Mouse (Mus musculus) inflammation-experienced regulatory T-cells, adult 6 months (primary cell): ENCODE measurements at regions not wholly inside any gene's neighbourhood (a gene's known extent, or its start where the extent isn't known, plus 50 kb on each side); places are given as distances from the start of the nearest gene placed in this dataset.

ENCODE experiments used
- ATAC-seq: one replicate; pipeline ENCODE4 v1.8.0; 2017

DNA sequence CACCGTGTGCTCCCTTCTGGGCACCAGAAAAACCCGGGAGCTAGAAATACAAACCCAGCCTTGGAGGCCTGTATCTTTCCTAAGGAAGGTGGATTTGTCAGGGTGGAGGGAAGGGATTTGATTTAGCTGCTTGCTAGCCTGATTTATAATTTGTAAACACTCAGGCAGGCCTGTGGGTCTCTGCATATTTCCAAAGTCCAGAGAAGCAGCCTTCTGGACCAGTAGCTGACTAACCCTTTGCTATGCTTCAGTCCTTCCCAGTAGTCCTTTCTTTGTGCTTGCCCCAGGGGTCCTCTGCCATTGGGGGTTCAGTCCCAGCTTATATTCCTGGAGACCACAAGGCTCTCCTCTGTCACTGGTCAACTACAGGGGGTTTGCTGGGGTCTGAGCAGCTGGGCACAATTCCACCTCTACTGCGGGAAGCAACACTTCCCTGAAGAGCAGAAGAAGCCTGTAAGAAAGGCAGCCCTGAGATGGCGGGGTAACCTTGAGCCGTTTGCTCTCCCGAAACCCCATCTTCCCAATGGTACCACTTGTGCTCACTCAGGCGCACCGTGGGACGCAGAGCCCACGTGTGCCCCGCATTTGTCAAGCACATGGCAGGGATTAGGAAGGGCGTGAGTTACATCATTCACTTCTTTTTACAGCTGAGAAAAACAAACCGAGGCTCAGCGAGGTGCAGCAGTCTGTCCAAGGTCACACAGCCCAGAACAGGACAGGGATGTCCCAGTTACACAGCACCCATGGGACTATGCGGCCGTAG lies 85.7 kb downstream of the 1700001O22Rik start:
- no peak for ATAC-seq

DNA sequence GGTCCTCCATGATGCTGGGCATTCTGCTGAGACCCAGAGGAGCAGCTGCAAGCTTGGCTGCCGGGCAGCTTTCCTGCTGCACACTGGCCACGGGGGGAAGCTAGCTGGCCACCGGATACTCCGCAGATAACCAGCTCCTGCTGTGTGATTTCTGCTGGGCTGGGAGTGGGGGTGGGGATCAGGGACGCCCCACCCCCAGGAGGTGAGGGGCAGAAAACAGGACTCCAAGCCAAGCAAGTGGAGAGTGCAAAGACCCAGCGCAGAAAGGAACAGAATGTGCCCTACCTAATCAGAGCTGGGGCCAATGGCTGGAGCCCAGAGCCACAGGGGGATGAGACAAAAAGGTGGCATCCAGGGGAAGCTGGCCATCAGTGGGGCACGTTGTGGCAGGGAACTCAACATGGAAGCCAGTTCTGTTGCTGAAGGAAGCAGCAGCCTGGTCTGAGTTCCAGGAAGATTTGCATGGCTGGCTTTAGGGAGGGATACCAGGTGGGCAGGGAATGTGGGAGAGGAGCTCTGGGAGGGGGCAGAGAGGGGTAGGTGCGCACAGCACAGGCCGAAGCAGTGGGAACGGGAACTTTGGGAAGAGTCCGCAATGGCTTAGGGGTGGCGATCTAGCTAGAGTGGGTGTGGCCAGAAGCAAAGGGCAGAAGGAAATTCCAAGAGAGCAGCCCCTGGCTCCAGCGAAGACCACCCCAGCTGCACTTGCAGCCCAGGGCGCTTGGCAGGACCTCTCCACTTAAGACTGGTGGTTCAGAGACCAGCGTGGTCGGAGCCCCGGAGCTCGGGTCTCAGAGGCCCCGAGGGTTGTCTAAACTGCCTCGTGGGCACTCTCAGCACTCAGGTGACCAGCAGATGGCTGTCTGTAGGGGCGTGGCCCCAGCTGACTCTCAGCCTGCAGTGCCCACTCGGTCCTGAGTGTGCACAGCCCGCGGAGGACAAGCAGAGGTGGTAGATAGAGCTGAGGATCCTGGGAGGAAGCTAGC lies 86.6 kb downstream of the 1700001O22Rik start:
- no peak for ATAC-seq

DNA sequence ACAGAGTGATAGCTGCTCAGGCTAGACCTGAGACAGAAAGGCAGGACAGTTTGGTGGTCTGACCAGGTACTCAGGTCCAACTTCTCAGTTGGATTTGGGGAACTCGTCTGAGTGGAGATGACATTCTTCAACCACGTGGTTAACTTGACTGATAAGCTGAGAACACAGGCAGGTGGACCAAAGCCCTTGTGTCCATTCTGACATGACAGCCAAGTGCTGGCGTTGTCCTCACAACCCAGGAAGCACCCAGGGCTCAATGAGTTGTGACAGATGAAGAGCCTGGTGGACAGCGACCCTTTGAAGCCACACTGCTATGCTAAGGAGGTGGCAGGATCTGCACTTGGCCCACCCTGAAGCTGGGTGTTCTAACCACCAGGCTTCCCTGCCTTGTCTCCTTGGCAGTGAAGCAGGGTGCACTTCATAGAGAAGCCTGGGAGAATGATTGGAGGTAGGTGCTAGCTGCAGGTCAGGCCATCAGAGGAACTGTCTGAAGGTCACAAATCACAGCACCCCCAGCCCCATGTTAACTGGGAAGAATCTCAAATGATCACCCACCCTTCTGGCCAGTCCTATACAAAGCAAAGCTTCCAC lies 87.6 kb downstream of the 1700001O22Rik start:
- ATAC-seq = no peak

DNA sequence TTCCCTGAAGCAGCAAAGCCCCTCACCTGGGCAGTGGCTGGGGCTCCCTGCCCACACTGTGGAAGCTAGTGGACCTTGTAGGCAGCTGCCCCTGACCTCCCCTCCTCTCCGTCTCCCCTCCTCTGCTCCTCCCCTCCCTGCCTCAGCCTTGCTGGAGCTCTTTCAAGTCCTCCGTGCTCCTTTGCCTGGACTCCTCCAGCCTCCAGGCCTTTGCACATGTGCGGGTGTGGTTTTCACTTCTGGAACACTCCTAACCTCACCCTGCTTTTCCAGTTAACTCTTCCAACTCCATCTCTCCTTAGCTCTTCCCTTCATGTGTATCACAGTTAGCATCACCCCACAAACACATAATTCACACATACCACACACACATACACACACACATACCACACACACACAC lies 89.9 kb downstream of the 1700001O22Rik start:
- no peak for ATAC-seq

DNA sequence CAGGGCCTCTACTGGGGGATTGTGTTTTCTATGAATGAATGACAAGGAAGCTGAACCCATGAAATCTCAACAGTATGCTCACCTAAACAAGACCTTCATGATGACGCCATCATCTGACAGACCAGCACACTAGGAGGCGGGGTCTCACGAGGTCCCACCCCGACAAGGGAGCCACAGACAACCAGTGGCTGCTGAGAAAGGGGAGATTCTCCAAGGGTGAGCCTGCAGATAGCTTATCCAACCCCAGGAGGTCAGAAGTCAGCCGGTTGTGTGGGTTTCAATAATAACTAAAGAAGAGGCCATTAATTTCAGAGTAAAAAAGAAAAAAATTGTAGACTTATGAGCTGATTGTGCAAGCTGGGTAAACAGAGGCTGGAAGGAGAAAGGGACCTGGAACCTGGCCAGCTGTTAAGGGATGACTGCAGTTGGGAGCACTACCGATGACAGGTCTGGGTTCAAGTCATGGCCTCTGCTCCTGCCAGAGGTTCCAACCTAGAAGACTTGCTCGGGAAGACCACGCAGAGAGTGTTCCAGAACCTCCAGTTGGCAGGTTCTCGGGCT lies 90.5 kb downstream of the 1700001O22Rik start:
- ATAC-seq = no peak

DNA sequence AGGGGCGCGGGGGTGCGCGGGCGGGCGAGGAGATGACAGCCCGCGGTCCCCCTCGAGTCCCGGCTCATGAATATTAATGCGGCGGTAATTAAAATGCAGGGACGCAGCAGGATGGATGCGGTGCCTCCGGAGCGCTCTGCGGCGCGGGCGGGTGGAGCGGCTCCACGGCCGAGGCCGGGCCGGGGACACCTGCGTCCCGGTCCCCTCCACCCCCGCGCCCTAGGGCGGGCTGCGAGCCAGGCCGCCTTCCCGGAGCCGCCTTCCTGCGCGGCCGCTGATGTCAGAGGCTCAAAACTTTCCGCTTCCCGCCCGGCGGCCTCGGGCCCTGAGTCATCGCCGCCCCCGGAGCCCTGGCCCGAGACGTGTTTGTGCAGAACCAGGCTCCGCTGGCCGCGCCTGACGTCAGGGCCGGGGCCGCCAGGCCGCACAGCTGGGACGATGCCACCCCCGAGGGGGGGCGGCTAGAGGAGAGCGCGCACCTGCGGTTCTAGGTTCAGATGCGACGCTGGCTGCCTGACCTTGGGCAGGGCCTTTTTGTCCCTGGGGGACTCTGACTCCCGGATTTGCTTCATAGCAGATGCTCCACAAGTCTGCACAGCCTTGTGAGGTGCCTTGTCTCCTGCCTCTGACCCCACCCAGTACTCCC lies 91.5 kb downstream of the 1700001O22Rik start:
- ATAC-seq = peak; percentile 82

DNA sequence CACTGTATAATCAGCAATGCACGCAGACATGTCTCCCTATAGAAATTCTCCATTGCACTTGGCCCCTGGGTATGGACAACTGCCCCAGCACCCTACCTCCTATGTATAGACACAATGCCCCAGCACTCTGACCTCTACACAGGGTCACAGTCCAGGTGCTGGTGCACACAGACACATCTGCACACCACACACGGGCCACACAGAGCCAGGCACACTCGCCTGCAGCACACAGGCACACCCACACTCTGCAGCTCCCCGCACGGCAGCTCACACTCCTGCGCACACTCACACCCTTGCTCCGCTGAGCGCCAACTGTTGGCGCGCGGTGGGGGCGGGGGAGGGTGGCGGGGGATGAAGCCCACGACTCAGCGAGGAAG lies 92.0 kb downstream of the 1700001O22Rik start:
- no peak for ATAC-seq

DNA sequence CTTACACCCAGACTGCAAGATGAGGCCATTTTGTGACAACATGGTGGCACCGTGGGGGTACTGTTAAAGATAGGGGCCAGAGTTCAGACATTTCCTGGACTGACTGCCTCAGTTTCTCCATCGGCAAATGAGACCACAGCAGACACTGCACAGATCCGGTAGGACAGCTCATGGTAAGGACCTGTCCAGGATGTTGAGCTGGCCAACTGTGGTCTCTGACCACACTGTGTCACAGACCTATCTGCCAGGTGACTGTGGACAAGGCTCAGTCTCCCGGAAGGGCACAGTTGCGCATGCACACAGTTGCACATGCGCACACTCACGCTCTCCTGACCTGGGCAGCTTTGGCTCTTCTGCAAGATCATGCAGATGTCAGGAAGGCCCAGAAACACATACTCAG lies 92.6 kb downstream of the 1700001O22Rik start:
- no peak for ATAC-seq

DNA sequence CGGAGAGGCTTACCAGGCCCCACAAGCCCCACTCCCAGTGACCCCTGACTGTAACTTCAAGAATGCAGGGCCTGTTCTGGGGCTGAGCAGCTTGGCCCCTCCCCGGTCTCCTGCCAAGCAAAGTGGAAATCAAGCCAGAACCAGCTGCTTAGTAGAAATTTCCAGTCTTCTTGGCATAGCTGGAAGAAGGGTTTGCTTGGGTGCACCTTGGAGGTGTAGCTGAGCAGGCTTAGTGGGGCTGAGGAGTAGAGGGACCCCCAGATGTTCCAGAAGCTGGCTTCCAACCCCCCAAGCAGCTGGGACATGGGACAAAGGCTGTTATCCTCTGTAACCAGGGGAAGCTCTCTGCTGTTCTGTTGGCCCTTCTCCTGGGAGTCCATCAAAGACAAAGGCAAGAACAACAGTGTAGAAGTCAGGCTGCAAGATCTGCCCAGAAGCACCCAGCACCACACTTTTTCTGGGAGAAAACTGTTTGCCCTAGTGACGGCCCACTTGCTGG lies 94.0 kb downstream of the 1700001O22Rik start:
- ATAC-seq = no peak

DNA sequence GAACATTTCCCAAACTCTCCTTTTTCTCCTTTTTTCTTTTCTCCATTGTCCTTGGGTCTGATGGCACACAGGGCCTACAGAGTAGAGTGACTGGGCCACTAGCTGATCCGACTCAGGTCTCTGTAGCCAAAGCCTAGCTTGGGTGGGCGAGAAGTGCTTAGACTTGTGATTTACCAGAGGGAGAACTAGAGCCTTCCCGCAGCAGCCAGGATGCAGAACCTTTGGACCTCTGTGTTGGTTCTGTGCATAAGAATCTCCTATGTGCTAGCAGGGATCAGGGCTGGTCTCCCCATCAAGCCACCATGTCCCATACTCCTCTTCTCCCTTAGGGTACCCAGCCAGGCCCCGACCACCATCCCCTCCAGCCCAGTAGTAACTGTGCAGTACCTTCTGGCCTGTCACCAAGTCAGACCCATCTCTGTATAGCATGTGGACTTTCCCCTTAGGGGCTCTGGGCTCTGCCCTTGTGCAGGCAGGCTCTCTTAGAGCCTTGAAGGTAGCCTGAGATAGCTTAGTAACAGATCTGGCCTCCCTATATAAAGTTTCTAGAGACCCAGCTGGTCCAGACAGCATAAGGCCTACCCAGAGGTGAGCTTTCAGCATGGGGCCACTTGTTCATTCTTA lies 94.6 kb downstream of the 1700001O22Rik start:
- ATAC-seq = no peak

DNA sequence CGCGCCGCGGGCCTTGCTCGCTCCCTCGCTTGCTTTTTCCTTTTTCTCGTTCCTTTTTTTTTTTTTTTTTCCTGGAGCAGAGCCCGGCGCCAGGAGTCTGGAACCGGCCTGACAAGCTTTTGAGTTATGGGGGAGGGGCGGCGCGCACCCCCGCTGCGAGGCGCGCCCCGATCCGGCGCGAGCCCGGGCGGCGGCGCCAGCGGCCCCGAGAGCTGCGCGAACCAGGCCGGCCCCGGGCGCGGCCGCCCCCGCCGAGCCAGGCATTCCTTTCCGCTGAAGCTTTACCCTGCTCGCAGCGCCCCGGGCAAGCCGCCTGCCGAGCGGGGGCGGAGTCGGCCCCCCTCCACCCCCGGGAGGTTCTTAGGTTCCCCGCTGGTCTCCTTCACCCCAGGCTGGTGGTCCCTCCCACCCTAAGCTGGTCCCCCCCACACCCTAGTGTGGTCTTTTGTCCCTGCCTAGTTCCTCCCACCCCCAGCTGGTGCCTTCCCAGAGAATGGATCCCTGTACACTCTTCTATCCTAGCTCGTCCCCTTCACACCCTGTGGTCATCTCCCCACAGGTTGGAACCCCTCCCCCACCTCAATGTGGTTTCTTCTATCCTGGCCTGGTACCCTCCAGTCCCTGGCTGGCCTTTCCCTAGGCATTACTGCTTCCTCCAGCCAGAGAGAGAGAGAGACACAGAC lies 95.3 kb downstream of the 1700001O22Rik start:
- ATAC-seq = peak; percentile 30

DNA sequence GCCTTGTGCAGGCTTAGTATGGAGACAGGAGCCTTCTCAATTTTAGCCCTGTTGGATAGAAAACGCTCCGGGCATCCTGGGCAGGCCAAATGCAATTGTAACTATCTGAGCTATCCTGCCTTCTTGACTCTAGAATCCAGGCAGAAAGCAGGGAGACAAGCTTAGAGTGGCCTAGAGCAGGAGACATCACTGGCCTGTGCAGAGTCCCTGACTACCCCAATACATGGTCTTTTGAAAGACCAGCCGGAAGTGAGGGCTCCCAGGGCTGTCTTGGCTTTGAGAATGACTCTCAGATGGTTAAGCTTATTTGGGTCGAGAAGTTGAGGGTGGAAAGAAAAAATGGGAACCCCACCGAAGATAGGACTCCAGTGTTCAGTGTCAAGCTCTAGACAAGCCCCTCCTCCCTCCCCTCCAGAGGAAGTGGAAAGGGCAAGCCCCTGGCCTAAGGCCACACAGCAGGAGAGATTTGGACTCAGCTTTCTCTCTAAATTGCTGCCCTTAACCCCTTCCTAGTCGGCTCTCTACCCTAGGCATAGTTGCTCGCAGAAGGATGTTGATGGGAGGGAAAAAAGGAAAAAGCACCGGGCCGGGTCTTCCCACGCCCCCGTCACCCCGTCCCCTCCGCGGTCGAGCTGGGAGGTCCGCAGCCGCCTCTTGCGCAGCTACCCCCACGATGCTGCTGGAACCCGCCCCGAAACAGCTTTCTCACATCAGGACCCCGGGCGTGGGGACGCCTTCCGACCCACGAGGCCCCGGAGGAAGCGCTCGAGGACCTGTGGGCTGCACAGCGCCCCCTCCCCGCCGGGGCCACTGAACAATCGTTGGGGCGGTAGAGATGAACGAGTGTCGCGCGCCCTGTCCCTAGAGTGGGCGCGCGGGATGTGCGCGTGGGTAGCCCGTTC lies 96.1 kb downstream of the 1700001O22Rik start:
- ATAC-seq = peak; percentile 26

DNA sequence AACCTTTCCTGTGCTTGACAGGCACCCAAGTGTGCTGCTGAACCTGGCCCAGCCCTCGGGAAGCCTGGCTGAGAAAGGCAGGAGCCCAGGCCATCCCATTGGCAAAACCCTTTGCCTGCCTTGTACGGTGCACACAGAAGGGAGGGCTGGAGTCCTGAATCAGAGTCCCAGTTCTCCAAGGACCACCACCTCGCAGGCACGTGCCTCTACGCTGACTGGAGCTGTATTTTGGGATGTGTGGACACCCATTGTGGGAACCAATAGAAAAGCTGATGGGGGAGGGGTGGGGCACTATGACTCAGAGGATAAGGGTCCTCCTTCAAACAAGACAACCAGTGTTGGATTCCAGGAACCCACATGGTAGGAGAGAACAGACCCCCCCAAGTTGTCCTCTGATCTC lies 97.4 kb downstream of the 1700001O22Rik start:
- ATAC-seq = no peak

DNA sequence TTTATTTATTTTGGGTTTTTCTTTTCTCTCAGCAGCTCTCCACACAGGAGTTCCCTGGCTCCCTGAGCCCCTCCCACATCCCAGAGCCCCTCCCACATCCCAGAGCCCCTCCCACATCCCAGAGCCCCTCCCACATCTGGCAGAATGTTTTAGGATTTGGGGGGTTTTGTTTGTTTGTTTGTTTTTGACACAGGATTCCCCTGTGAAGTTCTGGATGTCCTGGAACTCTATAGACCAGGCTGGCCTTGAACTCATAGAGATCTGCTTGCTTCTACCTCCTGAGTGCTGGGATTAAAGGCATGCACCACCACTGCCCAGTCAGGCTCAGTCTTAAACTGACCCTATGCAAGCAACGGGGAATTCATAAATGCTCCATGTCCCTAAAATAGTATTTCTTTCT lies 100.2 kb downstream of the 1700001O22Rik start:
- no peak for ATAC-seq

DNA sequence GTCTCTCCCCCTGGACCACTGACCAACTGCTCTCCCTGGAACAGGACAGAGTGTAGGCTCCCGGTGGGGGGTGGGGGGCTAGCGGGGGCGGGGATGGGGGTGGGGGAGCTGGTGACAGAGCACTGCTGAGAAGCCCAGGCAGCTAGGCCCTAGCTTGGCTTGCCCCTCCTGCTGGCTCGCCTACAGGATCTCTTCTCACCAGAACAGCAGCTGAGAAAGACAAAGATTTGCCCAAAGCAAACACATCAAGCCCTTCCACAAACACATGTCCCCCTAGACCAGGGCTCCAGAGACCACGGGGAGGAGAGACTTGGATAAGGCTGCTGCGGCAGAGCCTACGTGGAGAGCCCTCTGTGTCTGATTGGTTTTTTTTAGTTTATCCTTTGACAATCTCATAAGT lies 100.8 kb downstream of the 1700001O22Rik start:
- no peak for ATAC-seq

DNA sequence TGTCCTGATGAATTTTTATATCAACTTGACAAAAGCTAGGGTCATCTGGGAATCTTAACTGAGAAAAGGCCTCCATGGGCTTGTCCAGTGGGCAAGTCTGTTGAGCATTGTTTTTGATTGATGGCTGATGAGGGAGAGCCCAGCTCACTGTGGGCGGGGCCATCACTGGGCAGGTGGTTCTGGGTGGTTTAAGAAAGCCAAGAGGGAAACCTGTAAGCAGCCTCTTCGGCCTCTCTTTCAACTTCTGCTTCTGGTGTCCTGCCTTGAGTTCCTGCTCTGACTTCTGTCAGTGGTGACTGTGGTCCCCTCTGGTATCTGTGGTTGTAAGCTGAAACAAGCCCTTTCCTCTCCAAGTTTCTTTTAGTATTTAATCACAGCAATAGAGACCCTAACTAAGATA lies 102.6 kb downstream of the 1700001O22Rik start:
- ATAC-seq = no peak

DNA sequence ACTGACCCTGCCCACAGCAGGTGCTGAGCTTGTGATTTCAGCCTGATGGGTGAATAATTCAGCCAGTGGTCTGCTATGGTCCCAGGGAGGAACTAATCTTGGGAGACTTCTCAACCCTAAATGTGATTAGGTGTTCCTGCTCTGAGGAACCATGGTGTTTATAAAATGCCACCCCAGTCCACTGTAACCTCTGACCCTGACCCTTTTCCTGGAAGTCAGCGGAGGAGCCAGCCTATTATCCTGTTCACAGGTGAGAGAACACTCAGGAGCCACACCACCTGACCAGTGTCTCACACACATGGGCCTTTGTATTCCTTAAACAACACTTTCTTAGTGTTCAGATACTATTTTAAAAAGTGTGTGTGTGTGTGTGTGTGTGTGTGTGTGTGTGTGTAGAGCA lies 103.0 kb downstream of the 1700001O22Rik start:
- ATAC-seq = no peak

DNA sequence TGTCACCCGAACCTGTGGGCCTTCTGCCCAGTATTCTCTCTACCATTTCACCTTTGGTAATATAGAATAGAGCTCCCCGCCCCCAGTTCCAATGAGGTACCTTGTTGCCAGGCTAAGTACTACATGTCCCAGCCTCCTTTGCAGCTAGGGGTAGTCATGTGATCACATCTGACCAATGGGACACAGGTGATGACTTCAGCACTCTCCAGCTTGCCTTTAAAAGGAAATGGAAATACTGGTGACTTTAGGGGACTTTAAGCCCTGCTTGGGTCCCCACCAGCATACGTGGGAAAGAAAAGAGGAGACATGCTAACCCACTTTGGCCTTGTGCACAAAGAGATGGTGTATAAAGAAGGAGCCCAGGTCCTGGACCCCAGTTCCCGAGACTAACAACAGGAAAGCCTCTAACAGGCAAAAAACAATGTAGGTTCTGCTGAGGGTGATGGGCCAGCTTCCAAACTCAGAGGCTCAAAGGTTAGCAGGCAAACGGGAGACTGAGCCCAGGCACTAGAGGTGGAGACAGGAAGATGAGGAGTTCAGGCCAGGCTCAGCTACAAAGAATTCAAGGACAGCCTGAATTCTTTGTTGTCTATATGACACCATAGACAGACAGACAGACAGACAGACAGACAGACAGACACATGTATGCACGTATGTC lies 103.5 kb downstream of the 1700001O22Rik start:
- ATAC-seq = peak; percentile 99

DNA sequence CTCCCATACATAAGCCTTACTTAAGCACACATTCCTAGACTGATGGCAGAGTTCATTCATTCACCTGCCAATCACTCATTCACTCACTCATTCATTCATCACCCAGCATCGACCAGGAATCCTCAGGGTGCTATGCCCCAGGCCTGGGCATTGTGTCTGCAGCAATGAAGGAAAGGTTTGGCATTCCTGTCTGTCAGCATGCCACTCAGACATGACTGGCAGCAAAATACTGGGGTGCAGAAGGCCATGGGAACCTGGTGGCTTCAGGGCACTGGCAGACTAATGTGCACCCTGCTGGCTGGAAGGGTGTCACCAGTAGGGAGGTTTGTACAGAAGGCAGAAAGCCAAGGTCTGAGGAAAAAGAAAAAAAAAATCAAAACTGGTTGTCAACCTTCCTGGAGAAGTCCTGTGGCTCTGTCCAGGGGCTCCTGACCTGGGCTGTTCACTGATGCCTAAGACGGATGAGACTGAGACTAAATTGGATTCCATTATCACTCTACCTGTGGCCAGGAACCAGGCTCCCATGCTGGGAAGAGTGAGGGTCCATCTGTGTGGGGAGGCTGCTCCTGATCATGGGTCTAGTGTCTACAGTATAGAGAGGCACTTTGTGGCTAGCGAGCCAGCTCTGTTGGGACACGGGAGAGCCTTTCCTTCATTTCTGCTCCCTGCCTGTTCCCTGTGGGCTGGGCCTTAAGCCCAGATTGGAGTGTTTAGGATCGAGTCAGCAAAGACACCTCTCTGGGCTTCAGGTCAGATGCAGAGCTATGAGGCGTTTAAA lies 104.1 kb downstream of the Cstad start:
- ATAC-seq = no peak
